In the genomic region with DNA sequence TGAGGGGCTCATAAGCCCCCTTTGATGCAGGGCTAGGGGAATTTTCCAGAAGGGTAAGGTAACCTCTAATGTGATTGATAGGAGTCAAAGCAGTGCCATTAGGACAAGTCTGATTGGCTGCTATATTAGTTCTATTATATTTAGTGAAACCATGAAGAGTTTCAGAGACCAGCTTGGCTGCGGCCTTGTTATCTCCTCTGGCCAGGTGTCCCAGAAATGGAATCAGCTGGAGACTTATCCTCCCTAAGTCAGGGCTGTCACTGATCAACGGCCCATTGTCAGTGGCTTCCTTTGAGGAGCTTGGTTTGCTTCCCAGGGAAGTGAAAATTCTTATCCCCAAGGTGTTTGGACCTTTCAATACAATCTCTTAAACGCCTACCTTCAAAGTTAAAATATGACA, we compare ENCODE assay signal across 22 mouse cellular contexts. TPM values are rescaled to one million over a fixed set of nuclear protein-coding genes. Genes with fewer than 3 reads are reported as not detected.
DNase-seq lines count a peak whose midpoint lies in the region; ATAC-seq and TF ChIP-seq lines count a peak whose summit lies in the region.
"Had no signal": no experiment of that assay in that cellular context is flagged by ENCODE, and none has a peak within 500 bp of the region (broad histone marks: within the 10 kb centered on the region; RNA-seq: fewer than 3 reads in every experiment).

No protein-coding gene starts in this region.

- H3K9me3 ChIP-seq in G1E (replicated peaks): no peaks in the 10 kb centered on the region
- no peaks in the 10 kb centered on the region for H3K9me3 ChIP-seq in liver, embryonic 15.5 days (replicated peaks)
- no peaks in the 10 kb centered on the region for H3K9me3 ChIP-seq in kidney, embryonic 16.5 days (ENCODE audit: low read length)
- no peaks in the 10 kb centered on the region for H3K9me3 ChIP-seq in limb, embryonic 10.5 days (replicated peaks)
- H3K9me3 ChIP-seq in hindbrain, embryonic 10.5 days: no peaks in the 10 kb centered on the region
- H3K9me3 ChIP-seq: embryonic facial prominence, embryonic 13.5 days; neural tube, embryonic 12.5 days had no signal

- peaks cover 35% of the 10 kb centered on the region for H3K4me1 ChIP-seq in G1E (ENCODE audit: insufficient read depth, low read depth, low read length)
- H3K4me1 ChIP-seq in liver, embryonic 15.5 days (replicated peaks): peaks cover 40% of the 10 kb centered on the region
- H3K4me1 ChIP-seq in kidney, embryonic 16.5 days (ENCODE audit: insufficient read depth, low read length): peaks cover 13% of the 10 kb centered on the region
- peaks cover 14% of the 10 kb centered on the region for H3K4me1 ChIP-seq in limb, embryonic 10.5 days
- H3K4me1 ChIP-seq in hindbrain, embryonic 10.5 days (replicated peaks): peaks cover 13% of the 10 kb centered on the region; the same call in 1 of the 2 replicates

- peak overlapping the region; percentile 45 for H3K4me2 ChIP-seq in liver, embryonic 15.5 days
- no peak overlapping the region for H3K4me2 ChIP-seq in kidney, embryonic 16.5 days (replicated peaks; ENCODE audit: low read depth, low read length)
- H3K4me2 ChIP-seq: embryonic facial prominence, embryonic 13.5 days; heart, embryonic 12.5 days; hindbrain, embryonic 14.5 days; lung, embryonic 14.5 days; midbrain, embryonic 11.5 days; neural tube, embryonic 12.5 days had no signal

- H3K4me3 ChIP-seq in G1E (ENCODE audit: low read depth, low read length): no peak overlapping the region
- 0 out of 2 replicates have a peak overlapping the region, but pooled peaks have one; percentile 7 for H3K4me3 ChIP-seq in liver, embryonic 15.5 days (replicated peaks)
- no peak overlapping the region for H3K4me3 ChIP-seq in kidney, embryonic 16.5 days (ENCODE audit: low read length)
- no peak overlapping the region for H3K4me3 ChIP-seq in limb, embryonic 10.5 days
- H3K4me3 ChIP-seq in hindbrain, embryonic 10.5 days: no peak overlapping the region
- H3K4me3 ChIP-seq: embryonic facial prominence, embryonic 13.5 days; heart, embryonic 12.5 days; layer of hippocampus, adult 2 months; left cerebral cortex, adult 2 months; neural tube, embryonic 12.5 days had no signal

- 29% methylated on average over 3 of the region's 3 CpGs for WGBS in liver, embryonic 15.5 days (ENCODE audit: insufficient replicate concordance)
- 68% methylated on average over 3 of the region's 3 CpGs for WGBS in kidney, embryonic 16.5 days
- 68% methylated on average over 3 of the region's 3 CpGs for WGBS in limb, embryonic 10.5 days
- WGBS in hindbrain, embryonic 10.5 days: 66% methylated on average over 3 of the region's 3 CpGs

- H3K36me3 ChIP-seq in G1E (replicated peaks): peaks cover 16% of the 10 kb centered on the region
- H3K36me3 ChIP-seq in liver, embryonic 15.5 days (replicated peaks): peaks cover 9% of the 10 kb centered on the region
- H3K36me3 ChIP-seq in kidney, embryonic 16.5 days (ENCODE audit: insufficient read depth, low read length): no peaks in the 10 kb centered on the region
- H3K36me3 ChIP-seq in limb, embryonic 10.5 days: peaks cover 11% of the 10 kb centered on the region
- H3K36me3 ChIP-seq in hindbrain, embryonic 10.5 days: peaks cover 11% of the 10 kb centered on the region
- H3K36me3 ChIP-seq: embryonic facial prominence, embryonic 13.5 days; heart, embryonic 12.5 days; neural tube, embryonic 12.5 days had no signal

- peaks cover 10% of the 10 kb centered on the region for H3K27me3 ChIP-seq in G1E (ENCODE audit: insufficient read depth, low read length)
- peaks cover 10% of the 10 kb centered on the region for H3K27me3 ChIP-seq in liver, embryonic 15.5 days
- no peaks in the 10 kb centered on the region for H3K27me3 ChIP-seq in kidney, embryonic 16.5 days (ENCODE audit: insufficient read depth, low read length)
- no peaks in the 10 kb centered on the region for H3K27me3 ChIP-seq in limb, embryonic 10.5 days (ENCODE audit: low read depth, poor library complexity, severe bottlenecking)
- H3K27me3 ChIP-seq in hindbrain, embryonic 10.5 days (ENCODE audit: insufficient read depth, poor library complexity, severe bottlenecking): no peaks in the 10 kb centered on the region
- H3K27me3 ChIP-seq: embryonic facial prominence, embryonic 13.5 days; heart, embryonic 12.5 days; neural tube, embryonic 12.5 days had no signal

- H3K27ac ChIP-seq in liver, embryonic 15.5 days (replicated peaks): peak overlapping the region; percentile 72
- H3K27ac ChIP-seq in kidney, embryonic 16.5 days (ENCODE audit: low read length): no peak overlapping the region
- no peak overlapping the region for H3K27ac ChIP-seq in limb, embryonic 10.5 days
- H3K27ac ChIP-seq in hindbrain, embryonic 10.5 days: no peak overlapping the region
- H3K27ac ChIP-seq: embryonic facial prominence, embryonic 13.5 days; hindbrain, embryonic 14.5 days; left cerebral cortex, adult 2 months; neural tube, embryonic 12.5 days had no signal

- DNase-seq in G1E (ENCODE audit: low spot score) (no peak), liver (peak; percentile 71)
- DNase-seq in c-Kit-positive CD71-positive TER-119-positive erythroid progenitor cells, embryonic 14.5 days (ENCODE audit: low spot score): peak; percentile 74
- DNase-seq in testis, postnatal 14 days (ENCODE audit: low spot score): no peak
- DNase-seq in limb, embryonic 10.5 days (ENCODE audit: low spot score): no peak
- no peak for DNase-seq in hindbrain, embryonic 10.5 days (ENCODE audit: low spot score)
- DNase-seq: gastrocnemius, postnatal 25 days; kidney, adult 11 months; thymus, adult 18-20 months had no signal

- peak; percentile 36 for ATAC-seq in G1E (ENCODE audit: extremely low read depth, insufficient number of reproducible peaks, low FRiP score, poor library complexity, severe bottlenecking)
- ATAC-seq in liver, embryonic 15.5 days (ENCODE audit: insufficient read depth): peak; percentile 69
- ATAC-seq in kidney, embryonic 16.5 days (ENCODE audit: low FRiP score, low TSS enrichment): no peak
- ATAC-seq: forebrain, embryonic 14.5 days; inflammation-experienced regulatory T-cells, adult 6 months; midbrain, embryonic 16.5 days had no signal

- TF ChIP-seq CTCF in G1E (IDR thresholded peaks at IDR 0.05; ENCODE audit: low read depth, low read length): no peak

- H3K9ac ChIP-seq in liver, embryonic 15.5 days: no peak overlapping the region
- H3K9ac ChIP-seq in kidney, embryonic 16.5 days (replicated peaks; ENCODE audit: low read length): no peak overlapping the region
- H3K9ac ChIP-seq: embryonic facial prominence, embryonic 13.5 days; heart, embryonic 12.5 days; hindbrain, embryonic 14.5 days; lung, embryonic 14.5 days; neural tube, embryonic 12.5 days had no signal

RNA-seq across cellular contexts. Expression of a gene that starts 2.5 kb away (rescaled TPM):
- 214 and 237 TPM in 2 replicates for total RNA-seq in G1E (2014; fragmentation: Nextera tagmentation)
- total RNA-seq in G1E (2017): 157 and 159 TPM in 2 replicates
- 16.6 and 24.9 TPM in 2 replicates for polyA plus RNA-seq in G1E (2012)
- polyA plus RNA-seq in liver, embryonic 15.5 days (2015; fragmentation: Nextera tagmentation; extraction: Ambion mirVana): 33.4 and 34.4 TPM in 2 replicates
- polyA plus RNA-seq in kidney, embryonic 16.5 days (2015; fragmentation: Nextera tagmentation; extraction: Ambion mirVana): 35.8 and 36.3 TPM in 2 replicates
- polyA plus RNA-seq in limb, embryonic 10.5 days (2016; fragmentation: Nextera tagmentation; extraction: Ambion mirVana): 54.5 and 55.2 TPM in 2 replicates
- 44.4 and 54.4 TPM in 2 replicates for polyA plus RNA-seq in hindbrain, embryonic 10.5 days (2016; fragmentation: Nextera tagmentation; extraction: Ambion mirVana)

RNA-seq across cellular contexts. Expression of a gene that starts 47.6 kb away (rescaled TPM):
- total RNA-seq in G1E (2014; fragmentation: Nextera tagmentation) (not detected in 2 replicates), G1E (2017) (0.27 and 0.35 TPM in 2 replicates)
- polyA plus RNA-seq in G1E (2012): not detected in 2 replicates
- polyA plus RNA-seq in liver, embryonic 15.5 days (2015; fragmentation: Nextera tagmentation; extraction: Ambion mirVana): 3.7 and 4.7 TPM in 2 replicates
- 26.8 and 27.5 TPM in 2 replicates for polyA plus RNA-seq in kidney, embryonic 16.5 days (2015; fragmentation: Nextera tagmentation; extraction: Ambion mirVana)
- polyA plus RNA-seq in limb, embryonic 10.5 days (2016; fragmentation: Nextera tagmentation; extraction: Ambion mirVana): 31.8 and 39.1 TPM in 2 replicates
- 23.6 and 33.3 TPM in 2 replicates for polyA plus RNA-seq in hindbrain, embryonic 10.5 days (2016; fragmentation: Nextera tagmentation; extraction: Ambion mirVana)

Comparison
In these comparisons a context has a peak if more than half of its experiments do, and no peak if none do; other contexts are left out.
1. DNase-seq: peak in c-Kit-positive CD71-positive TER-119-positive erythroid progenitor cells, embryonic 14.5 days (single experiment) and liver (single experiment); none in G1E (single experiment), testis, postnatal 14 days (single experiment), limb, embryonic 10.5 days (single experiment) and hindbrain, embryonic 10.5 days (single experiment).